Mouse (Mus musculus) brain, embryonic 14.5 days (tissue): ENCODE results near the gene Nmnat3.

ENCODE experiments used
- CTCF ChIP-seq: fragments of 200-500 bp; IDR thresholded peaks from 2 replicates; pipeline ENCODE4 v1.5.1; 2012; ENCODE audit warnings: inconsistent platforms, mild to moderate bottlenecking, moderate library complexity, borderline replicate concordance; ENCODE audit not compliant: insufficient read depth, insufficient read length; ENCODE audit errors: extremely low read depth
- POLR2A ChIP-seq: fragments of 200-500 bp; IDR thresholded peaks from 2 replicates; pipeline ENCODE4 v1.6.1; 2012; ENCODE audit warnings: mild to moderate bottlenecking, inconsistent platforms, borderline replicate concordance; ENCODE audit not compliant: poor library complexity, insufficient read depth, insufficient read length, severe bottlenecking; ENCODE audit errors: extremely low read depth

DNA sequence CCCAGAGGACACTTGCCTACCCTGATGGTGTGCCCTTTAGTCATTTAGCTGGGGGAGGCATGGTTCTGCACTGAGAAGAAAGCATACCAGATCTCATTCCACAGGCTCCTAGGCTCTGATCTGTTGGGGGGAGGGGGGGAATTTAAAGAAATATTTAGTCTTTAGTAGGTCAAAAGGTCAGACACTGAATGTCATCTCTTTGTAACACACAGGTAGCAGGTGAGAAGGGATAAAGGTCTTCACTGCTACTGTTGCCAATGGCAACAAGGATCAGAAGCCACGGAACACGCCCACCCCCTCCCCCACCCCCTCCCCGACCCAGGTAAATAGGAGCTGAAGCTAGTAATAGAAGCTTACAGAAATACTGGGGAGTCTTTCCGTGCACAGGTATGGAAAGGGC, 136.5 kb downstream of the Nmnat3 start:
- TF ChIP-seq CTCF (no peak), POLR2A (no peak)
